Mouse (Mus musculus): ENCODE measurements around the gene Dnmt3a. TPM values are rescaled to one million over a fixed set of nuclear protein-coding genes. Genes with fewer than 3 reads are reported as not detected.
A peak's percentile ranks its signal among the peaks of the same experiment; 100 is the strongest.

Dnmt3a gene
- total and polyA plus RNA-seq, 3 experiments: 15.5 to 61.5 (median 23.4) TPM

- Histone ChIP-seq H3K4me1 (ENCODE audit: control insufficient read depth in 1 of 2, insufficient read depth in 2 of 2) (peaks cover 31 to 68% of the 10 kb centered on the region in 2 experiments), H3K79me2 (replicated peaks; ENCODE audit: control insufficient read depth, extremely low read depth, insufficient read depth, poor library complexity, severe bottlenecking) (no peaks in the 10 kb centered on the region), H3K36me3 (replicated peaks in 1 of 2; ENCODE audit: control insufficient read depth in 1 of 2, insufficient read depth in 1 of 2, low read length in 1 of 2) (peaks cover 27 to 41% of the 10 kb centered on the region in 2 experiments), H3K4me2 (ENCODE audit: insufficient read depth, low read depth, poor library complexity, severe bottlenecking) (no peak overlapping the region), H3K27ac (ENCODE audit: insufficient read depth, low read depth) (peak overlapping the region; percentile 45), H3K9me3 (replicated peaks; ENCODE audit: low read length) (no peaks in the 10 kb centered on the region), H3K4me3 (replicated peaks in 1 of 3; ENCODE audit: low read depth in 2 of 3, low read length in 2 of 3, poor library complexity in 1 of 3) (peak overlapping the region in 2 of 3 experiments; percentile 23 to 62), H3K27me3 (replicated peaks) (no peaks in the 10 kb centered on the region), H3K9ac (ENCODE audit: insufficient read depth, low read depth) (no peak overlapping the region)
- in situ Hi-C loops (cut with MboI; ENCODE audit: low pct_ligation_motif_present, low pct_unique_long_range_greater_than_20kb, low sequenced_read_pairs) (no loop called here), dilution Hi-C loops (cut with MboI; ENCODE audit: extremely low pct_ligation_motif_present, extremely low pct_unique_long_range_greater_than_20kb, low sequenced_read_pairs) (no loop called here)
- DNase-seq (ENCODE audit: extremely low read depth): peak; percentile 84
- no peak for TF ChIP-seq MAFK (IDR thresholded peaks at IDR 0.05; ENCODE audit: insufficient replicate concordance, low read length)
- no peak for TF ChIP-seq ELF1 (IDR thresholded peaks at IDR 0.05; ENCODE audit: low read depth, low read length)
- no peak for TF ChIP-seq RCOR1 (conservative IDR thresholded peaks at IDR 0.05; ENCODE audit: low read depth, low read length)
- peak in 1 of 2 experiments; percentile 58; a peak in 2 of 4 replicates for TF ChIP-seq CTCF (conservative IDR thresholded peaks at IDR 0.05 in 1 of 2, IDR thresholded peaks at IDR 0.05 in 1 of 2; ENCODE audit: low read depth in 2 of 2, low read length in 2 of 2)
- peak; percentile 29 for TF ChIP-seq RAD21 (IDR thresholded peaks at IDR 0.05; ENCODE audit: low read depth, low read length)
- TF ChIP-seq BHLHE40 (IDR thresholded peaks at IDR 0.05; ENCODE audit: low read depth, low read length): 0 out of 2 replicates have a peak, but pooled peaks have one; percentile 40
- TF ChIP-seq MAZ (IDR thresholded peaks at IDR 0.05; ENCODE audit: low read depth, low read length): peak; percentile 19; the same call in 1 of the 2 replicates
- TF ChIP-seq MAX (IDR thresholded peaks at IDR 0.05; ENCODE audit: low read length): peak; percentile 64; the same call in 1 of the 2 replicates
- TF ChIP-seq UBTF (IDR thresholded peaks at IDR 0.05; ENCODE audit: low read depth, low read length): no peak
- 0 out of 2 replicates have a peak, but pooled peaks have one; percentile 23 for TF ChIP-seq SIN3A (IDR thresholded peaks at IDR 0.05; ENCODE audit: low read length)
- no peak for TF ChIP-seq TBP (conservative IDR thresholded peaks at IDR 0.05; ENCODE audit: low read depth, low read length)
- no peak for TF ChIP-seq ETS1 (conservative IDR thresholded peaks at IDR 0.05; ENCODE audit: low read depth, low read length)
- TF ChIP-seq MYC (IDR thresholded peaks at IDR 0.05; ENCODE audit: low read depth, low read length): peak; percentile 49; the same call in 1 of the 2 replicates
- no peak for TF ChIP-seq MXI1 (IDR thresholded peaks at IDR 0.05; ENCODE audit: low read depth, low read length)
- no peak for TF ChIP-seq POLR2AphosphoS2 (IDR thresholded peaks at IDR 0.05; ENCODE audit: low read depth, low read length)
- 0 out of 2 replicates have a peak, but pooled peaks have one; percentile 7 for TF ChIP-seq IRF4 (IDR thresholded peaks at IDR 0.05; ENCODE audit: low read depth, low read length)
- no peak for TF ChIP-seq ZKSCAN1 (IDR thresholded peaks at IDR 0.05; ENCODE audit: borderline replicate concordance, low read depth, low read length)
- peak; percentile 41 for TF ChIP-seq SMC3 (IDR thresholded peaks at IDR 0.05; ENCODE audit: low read depth, low read length)
- 0 out of 2 replicates have a peak, but pooled peaks have one; percentile 5 for TF ChIP-seq EP300 (IDR thresholded peaks at IDR 0.05; ENCODE audit: low read length)
- no peak for TF ChIP-seq JUND (conservative IDR thresholded peaks at IDR 0.05; ENCODE audit: low read depth, low read length)
- TF ChIP-seq ZNF384 (IDR thresholded peaks at IDR 0.05; ENCODE audit: low read depth, low read length): no peak
- no peak for TF ChIP-seq NRF1 (IDR thresholded peaks at IDR 0.05; ENCODE audit: low read depth, low read length)
- TF ChIP-seq POLR2A (IDR thresholded peaks at IDR 0.05; ENCODE audit: low read depth, low read length): no peak
- TF ChIP-seq CHD2 (IDR thresholded peaks at IDR 0.05; ENCODE audit: low read length): no peak
Observed at GRCm38 (mm10) chr12:3870859-3871462, 65.2 kb downstream of the Dnmt3a start.

Data from CH12.LX (cell line).